Mouse (Mus musculus) hindbrain, postnatal 0 days (tissue): Measurements from ENCODE around the gene Med16. TPM values are rescaled to one million over a fixed set of nuclear protein-coding genes. Genes with fewer than 3 reads are reported as not detected.

ENCODE experiments used
- ATAC-seq: fragments of 200-750 bp; cut with Nextera tagmentation; 2 replicates; pipeline ENCODE4 v1.8.0; 2017; ENCODE audit warnings: mild to moderate bottlenecking, moderate TSS enrichment, moderate library complexity
- DNase-seq: peaks from one replicate; pipeline ENCODE4 v3.0.0-alpha.2; 2015; ENCODE audit warnings: low spot score
- H3K27ac ChIP-seq: fragments of 300-500 bp; sonication (generic); 2 replicates; pipeline ENCODE4 v1.5.1; 2014; ENCODE audit warnings: mild to moderate bottlenecking
- H3K27me3 ChIP-seq: fragments of 300-500 bp; sonication (generic); 2 replicates; pipeline ENCODE4 v1.6.1; 2014; ENCODE audit warnings: low read length, mixed read lengths; ENCODE audit not compliant: insufficient read depth
- H3K36me3 ChIP-seq: fragments of 300-500 bp; sonication (generic); 2 replicates; pipeline ENCODE4 v1.6.1; 2014; ENCODE audit warnings: low read length, mixed read lengths; ENCODE audit not compliant: insufficient read depth
- H3K4me1 ChIP-seq: fragments of 300-500 bp; sonication (generic); 2 replicates; pipeline ENCODE4 v1.6.1; 2014; ENCODE audit warnings: antibody characterized with exemption, low read length, mixed read lengths; ENCODE audit not compliant: insufficient read depth
- H3K4me2 ChIP-seq: fragments of 300-500 bp; sonication (generic); 2 replicates; pipeline ENCODE4 v1.6.1; 2014; ENCODE audit warnings: low read depth, mild to moderate bottlenecking, low read length, moderate library complexity, mixed read lengths
- H3K4me3 ChIP-seq: fragments of 300-500 bp; sonication (generic); 2 replicates; pipeline ENCODE4 v1.5.1; 2014; ENCODE audit warnings: low read length
- H3K9ac ChIP-seq: fragments of 300-500 bp; sonication (generic); replicated peaks from 2 replicates; pipeline ENCODE4 v1.6.1; 2014; ENCODE audit warnings: mild to moderate bottlenecking, low read length, moderate library complexity, mixed read lengths
- H3K9me3 ChIP-seq: fragments of 300-500 bp; sonication (generic); 2 replicates; pipeline ENCODE4 v1.6.1; 2016; ENCODE audit warnings: low read length, mixed read lengths
- CTCF ChIP-seq: IDR thresholded peaks from 2 replicates; pipeline ENCODE4 v1.5.1; 2016; ENCODE audit warnings: antibody characterized with exemption, control low read depth, low read depth
- WGBS: fragments of 180-500 bp; shearing (Covaris S2); extraction: QIAGEN DNeasy Blood & Tissue Kit; methylation state at CpG from one replicate; pipeline ENCODE4 v1.1.7; 2014; 5-methylcytosine and 5-hydroxymethylcytosine counted together
- polyA plus RNA-seq: library from polyadenylated mRNA; unstranded; fragments of >200 nt; fragmentation: Nextera tagmentation; extraction: Ambion mirVana; gene quantifications from 2 replicates; pipeline ENCODE4 v1.2.1, GENCODE M21; 2015
- total RNA-seq: library from RNA; depleted of rRNA; stranded (reverse); fragments of >200 nt; gene quantifications from 2 replicates; pipeline ENCODE4 v1.2.3, GENCODE M21; 2014

The Med16 gene
- total and polyA plus RNA-seq, 2 experiments from 2014 or later: 48.4 to 82.2 TPM

DNA sequence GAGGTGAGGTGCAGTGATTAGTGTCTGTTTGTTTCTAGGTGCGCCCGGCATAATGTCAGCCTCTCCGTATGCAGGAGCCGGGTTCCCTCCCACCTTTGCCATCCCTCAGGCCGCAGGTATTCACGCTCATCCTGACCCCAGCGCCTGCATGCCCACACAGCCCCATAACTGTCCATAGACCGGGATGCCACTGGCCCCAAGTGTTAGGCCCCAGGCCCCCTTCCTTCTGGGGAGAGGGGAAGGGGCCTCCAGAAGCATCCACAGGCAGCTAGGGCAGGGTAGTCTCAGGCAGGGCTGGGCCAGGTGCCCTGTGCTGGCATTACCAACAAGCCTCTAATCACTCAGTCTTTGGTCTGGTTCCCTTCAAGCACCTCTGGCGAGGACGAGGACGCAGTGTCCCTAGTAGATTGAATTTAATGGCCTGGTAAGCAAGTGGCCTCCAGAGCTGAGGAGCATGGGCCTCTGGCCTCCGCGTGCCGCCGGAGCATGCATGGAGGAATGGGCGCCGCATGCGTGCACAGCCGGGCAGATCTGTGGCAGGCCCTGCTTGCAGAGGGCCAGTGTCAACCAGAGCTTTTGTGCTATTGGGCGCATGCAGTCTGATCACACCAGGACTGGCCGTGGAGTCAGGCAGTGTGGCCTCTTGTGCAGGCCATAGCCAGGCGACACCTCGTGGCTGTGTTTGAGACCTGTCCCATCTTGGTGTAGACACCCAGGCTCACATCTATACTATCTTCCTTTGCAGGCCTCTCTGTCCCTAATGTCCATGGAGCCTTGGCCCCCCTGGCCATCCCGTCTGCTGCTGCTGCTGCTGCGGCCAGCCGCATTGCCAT, 48.4 kb downstream of the Med16 start:
- Histone ChIP-seq H3K4me2 (no peak overlapping the region), H3K9me3 (no peaks in the 10 kb centered on the region), H3K9ac (no peak overlapping the region), H3K4me3 (no peak overlapping the region), H3K4me1 (peaks cover 33% of the 10 kb centered on the region), H3K27ac (no peak overlapping the region; the same call in 1 of the 2 replicates), H3K36me3 (peaks cover 50% of the 10 kb centered on the region), H3K27me3 (no peaks in the 10 kb centered on the region)
- WGBS: 91% methylated on average over 26 of the region's 26 CpGs
- ATAC-seq: no peak
- TF ChIP-seq CTCF: no peak
- DNase-seq: no peak

DNA sequence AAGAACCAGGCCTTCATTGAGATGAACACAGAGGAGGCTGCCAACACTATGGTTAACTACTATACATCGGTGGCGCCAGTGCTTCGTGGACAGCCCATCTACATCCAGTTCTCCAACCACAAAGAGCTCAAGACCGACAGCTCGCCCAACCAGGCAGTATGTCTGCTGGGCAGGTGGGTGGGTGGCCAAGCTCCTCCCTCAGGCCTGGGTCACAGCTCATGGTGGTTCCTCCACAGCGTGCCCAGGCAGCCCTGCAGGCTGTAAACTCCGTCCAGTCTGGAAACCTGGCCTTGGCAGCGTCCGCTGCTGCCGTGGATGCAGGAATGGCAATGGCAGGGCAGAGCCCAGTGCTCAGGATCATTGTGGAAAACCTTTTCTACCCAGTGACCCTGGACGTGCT, 49.6 kb downstream of the Med16 start:
- H3K4me3 ChIP-seq: no peak overlapping the region
- WGBS: 69% methylated on average over 11 of the region's 11 CpGs
- peaks cover 40% of the 10 kb centered on the region for H3K36me3 ChIP-seq
- no peak for ATAC-seq
- no peak overlapping the region for H3K9ac ChIP-seq
- H3K27me3 ChIP-seq: no peaks in the 10 kb centered on the region
- peaks cover 33% of the 10 kb centered on the region for H3K4me1 ChIP-seq
- TF ChIP-seq CTCF: no peak
- H3K27ac ChIP-seq: no peak overlapping the region
- no peak for DNase-seq
- no peaks in the 10 kb centered on the region for H3K9me3 ChIP-seq
- H3K4me2 ChIP-seq: no peak overlapping the region

DNA sequence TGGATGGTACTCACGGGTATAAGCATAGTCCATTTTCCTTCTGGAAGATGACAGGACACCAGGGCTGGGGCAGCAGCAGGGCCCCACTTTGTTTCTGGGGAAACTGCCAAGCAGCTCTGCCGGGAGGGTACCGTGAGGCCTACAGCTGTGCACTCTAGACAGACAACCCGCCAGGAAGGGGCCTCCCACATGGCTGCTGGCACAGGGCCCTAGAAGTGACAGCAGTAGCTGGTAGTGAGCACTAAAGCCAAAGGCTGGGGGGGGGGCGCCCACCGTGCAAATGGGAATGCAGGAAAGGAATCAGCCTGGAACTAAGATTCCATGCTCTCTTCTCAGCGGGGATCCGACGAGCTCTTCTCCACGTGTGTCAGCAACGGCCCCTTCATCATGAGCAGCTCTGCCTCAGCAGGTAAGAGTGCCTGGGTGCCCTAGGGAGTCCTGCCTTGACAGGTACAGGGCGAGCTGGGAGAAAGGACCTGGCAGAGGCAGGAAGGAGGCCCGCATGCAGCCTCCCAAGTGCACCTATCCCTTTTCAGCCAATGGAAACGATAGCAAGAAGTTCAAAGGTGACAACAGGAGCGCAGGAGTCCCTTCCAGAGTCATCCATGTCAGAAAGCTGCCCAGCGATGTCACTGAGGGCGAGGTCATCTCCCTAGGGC, 50.2 kb downstream of the Med16 start:
- Histone ChIP-seq H3K36me3 (peaks cover 40% of the 10 kb centered on the region), H3K9ac (no peak overlapping the region; the same call in 1 of the 2 replicates), H3K4me1 (peaks cover 33% of the 10 kb centered on the region), H3K27me3 (no peaks in the 10 kb centered on the region), H3K4me3 (no peak overlapping the region), H3K9me3 (no peaks in the 10 kb centered on the region), H3K27ac (0 out of 2 replicates have a peak overlapping the region, but pooled peaks have one; percentile 9), H3K4me2 (peak overlapping the region; percentile 98)
- 29% methylated on average over 17 of the region's 17 CpGs for WGBS
- no peak for ATAC-seq
- DNase-seq: peak; percentile 84
- no peak for TF ChIP-seq CTCF

DNA sequence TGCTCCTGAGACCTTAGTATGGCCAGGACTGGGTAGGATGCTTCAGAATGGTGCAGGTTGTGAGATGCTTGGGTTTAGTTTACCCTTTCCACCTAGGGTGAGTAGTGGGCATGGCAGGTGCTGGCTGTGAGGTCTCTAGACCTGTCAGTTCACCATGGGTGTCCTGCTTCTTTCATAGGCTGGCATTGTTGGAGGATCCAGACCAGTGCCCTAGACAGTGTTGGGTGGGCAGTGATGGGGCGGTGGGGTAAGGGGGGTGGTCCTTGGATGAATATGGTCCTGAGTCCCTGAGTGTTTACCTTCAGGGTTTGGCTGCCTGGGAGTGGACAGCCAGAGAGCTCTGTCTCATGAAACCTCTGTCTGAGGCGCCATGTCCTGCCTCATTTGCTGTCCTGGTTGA, 50.8 kb downstream of the Med16 start:
- Histone ChIP-seq H3K4me1 (peaks cover 39% of the 10 kb centered on the region), H3K27ac (peak overlapping the region; percentile 9; the same call in 1 of the 2 replicates), H3K9ac (peak overlapping the region; percentile 99; the same call in 1 of the 2 replicates), H3K9me3 (no peaks in the 10 kb centered on the region), H3K36me3 (peaks cover 38% of the 10 kb centered on the region), H3K4me3 (no peak overlapping the region), H3K27me3 (no peaks in the 10 kb centered on the region), H3K4me2 (peak overlapping the region; percentile 98)
- DNase-seq (no peak), ATAC-seq (no peak)
- TF ChIP-seq CTCF: no peak
- WGBS: 58% methylated on average over 2 of the region's 2 CpGs

DNA sequence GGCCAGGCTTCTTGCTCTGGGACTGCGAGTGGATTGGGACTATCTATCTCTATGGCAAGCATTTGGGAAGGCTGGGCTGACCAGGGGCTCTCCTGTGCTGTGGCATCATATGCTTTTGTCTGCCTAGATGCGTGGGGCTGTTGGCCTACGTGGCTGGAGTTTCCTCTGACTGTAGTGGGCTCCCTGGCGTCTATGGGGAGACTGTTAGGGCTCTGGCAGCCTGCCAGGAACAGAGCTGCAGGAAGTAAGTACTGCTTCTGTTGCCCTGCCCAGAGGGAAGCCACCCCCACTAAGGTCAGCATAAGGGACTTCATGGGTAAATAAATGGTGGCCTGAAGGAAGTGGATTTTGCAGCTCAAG, 51.3 kb downstream of the Med16 start:
- Histone ChIP-seq H3K27me3 (no peaks in the 10 kb centered on the region), H3K4me2 (peak overlapping the region; percentile 98), H3K9ac (peak overlapping the region; percentile 99), H3K36me3 (peaks cover 33% of the 10 kb centered on the region), H3K9me3 (no peaks in the 10 kb centered on the region), H3K27ac (peak overlapping the region; percentile 9; the same call in 1 of the 2 replicates), H3K4me3 (peak overlapping the region; percentile 96; the same call in 1 of the 2 replicates), H3K4me1 (peaks cover 44% of the 10 kb centered on the region)
- DNase-seq (peak; percentile 66), ATAC-seq (no peak)
- 6% methylated on average over 4 of the region's 4 CpGs for WGBS
- no peak for TF ChIP-seq CTCF

DNA sequence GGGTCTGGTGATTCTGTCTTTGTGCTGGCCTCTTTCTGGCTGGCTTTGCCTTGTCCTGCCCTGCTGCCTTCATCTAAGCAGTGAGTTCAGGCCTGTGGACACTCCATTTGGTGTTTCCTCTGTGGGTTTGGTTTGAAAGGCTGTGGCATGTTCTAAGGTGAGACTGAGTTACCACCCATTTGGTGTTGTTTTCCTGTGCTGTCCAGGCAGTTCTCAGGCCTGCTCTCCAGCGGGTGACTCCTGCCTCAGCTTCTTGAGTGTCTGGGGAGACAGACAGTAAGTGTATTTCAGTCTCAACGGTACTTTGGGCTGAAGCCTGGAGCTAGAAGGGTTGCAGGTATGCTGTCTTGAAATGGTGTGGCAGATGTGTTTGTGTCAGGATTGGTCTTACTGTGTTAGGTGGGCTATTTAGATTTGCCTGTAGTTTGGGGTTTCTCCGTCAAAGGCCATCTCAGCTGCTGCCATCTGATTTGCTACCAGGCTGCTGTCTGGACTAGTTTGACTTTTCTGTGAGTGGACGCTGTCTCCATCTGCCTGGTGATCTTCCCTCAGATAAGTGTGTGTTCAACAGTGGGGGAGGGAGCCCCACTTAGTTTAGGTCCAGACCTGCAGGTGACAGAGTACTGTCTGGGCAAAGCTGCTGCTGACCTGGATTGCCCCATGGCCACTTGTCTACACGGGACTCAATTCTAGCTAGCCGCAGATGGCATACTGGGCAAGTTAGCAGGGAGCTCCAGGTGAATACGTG, 51.8 kb downstream of the Med16 start:
- H3K4me3 ChIP-seq: peak overlapping the region; percentile 96
- peak overlapping the region; percentile 98 for H3K4me2 ChIP-seq
- ATAC-seq: no peak
- H3K9me3 ChIP-seq: no peaks in the 10 kb centered on the region
- H3K36me3 ChIP-seq: peaks cover 28% of the 10 kb centered on the region
- peak overlapping the region; percentile 100; the same call in 1 of the 2 replicates for H3K27ac ChIP-seq
- no peak for DNase-seq
- no peak for TF ChIP-seq CTCF
- H3K4me1 ChIP-seq: peaks cover 48% of the 10 kb centered on the region
- no peaks in the 10 kb centered on the region for H3K27me3 ChIP-seq
- WGBS: 39% methylated on average over 7 of the region's 7 CpGs
- H3K9ac ChIP-seq: peak overlapping the region; percentile 99
